Mouse (Mus musculus): ENCODE results near the gene Cideb. TPM values are rescaled to one million over a fixed set of nuclear protein-coding genes. Genes with fewer than 3 reads are reported as not detected.

Cideb gene
- total RNA-seq (2014; rRNA removed) (0.23 and 0.43 TPM in 2 replicates), polyA plus RNA-seq (2015; fragmentation: Nextera tagmentation; extraction: Ambion mirVana) (0.20 and 0.54 TPM in 2 replicates)

- Histone ChIP-seq H3K9ac (no peak within 1 kb of the TSS), H3K4me2 (ENCODE audit: low read depth) (0 out of 2 replicates have a peak within 1 kb of the TSS, but pooled peaks have one; percentile 5)
Observed at GRCm38 (mm10) chr14:55758363-55758784, at the start of gene Cideb. Gene Cideb (minus strand): TSS chr14:55758458.

GRCm38 (mm10) chr14:55795380-55796163 is 37.3 kb upstream of the Cideb start:
- Histone ChIP-seq H3K27ac (ENCODE audit: low read depth, low read length) (no peak overlapping the region), H3K9me3 (ENCODE audit: low read length) (no peaks in the 10 kb centered on the region), H3K4me3 (ENCODE audit: low read depth, low read length) (no peak overlapping the region), H3K4me1 (ENCODE audit: insufficient read depth) (no peaks in the 10 kb centered on the region), H3K9ac (no peak overlapping the region), H3K27me3 (ENCODE audit: insufficient read depth, low read length) (no peaks in the 10 kb centered on the region), H3K4me2 (ENCODE audit: low read depth) (no peak overlapping the region), H3K36me3 (ENCODE audit: insufficient read depth) (no peaks in the 10 kb centered on the region)
- DNase-seq (no peak), ATAC-seq (no peak)
- WGBS = 85% methylated on average over 15 of the region's 15 CpGs
- TF ChIP-seq CTCF (IDR thresholded peaks at IDR 0.05; ENCODE audit: low read depth) = no peak

More at GRCm38 (mm10) chr14:55758363-55758784, at the start of gene Cideb:
- 21% methylated on average over 8 of the region's 8 CpGs for WGBS
- Histone ChIP-seq H3K4me1 (ENCODE audit: insufficient read depth) (no peaks in the 10 kb centered on the region; the same call in 1 of the 2 replicates), H3K27ac (ENCODE audit: low read depth, low read length) (no peak within 1 kb of the TSS), H3K36me3 (ENCODE audit: insufficient read depth) (peaks cover 29% of the 10 kb centered on the region), H3K9me3 (ENCODE audit: low read length) (no peaks in the 10 kb centered on the region), H3K4me3 (ENCODE audit: low read depth, low read length) (no peak within 1 kb of the TSS), H3K27me3 (ENCODE audit: insufficient read depth, low read length) (peaks cover 7% of the 10 kb centered on the region)
- peak; percentile 68 for DNase-seq
- no peak for ATAC-seq
- TF ChIP-seq CTCF (IDR thresholded peaks at IDR 0.05; ENCODE audit: low read depth) = peak; percentile 76

- no peaks in the 10 kb centered on the region for H3K9me3 ChIP-seq (ENCODE audit: low read length)
- 63% methylated on average over 2 of the region's 2 CpGs for WGBS
- no peak overlapping the region for H3K9ac ChIP-seq
- no peak for ATAC-seq
- no peak overlapping the region for H3K4me2 ChIP-seq (ENCODE audit: low read depth)
- H3K27ac ChIP-seq (ENCODE audit: low read depth, low read length) = no peak overlapping the region
- TF ChIP-seq CTCF (IDR thresholded peaks at IDR 0.05; ENCODE audit: low read depth) = no peak
- no peak for DNase-seq
- H3K36me3 ChIP-seq (ENCODE audit: insufficient read depth) = no peaks in the 10 kb centered on the region
- H3K4me1 ChIP-seq (ENCODE audit: insufficient read depth) = no peaks in the 10 kb centered on the region
- peaks cover 9% of the 10 kb centered on the region for H3K27me3 ChIP-seq (ENCODE audit: insufficient read depth, low read length)
- H3K4me3 ChIP-seq (ENCODE audit: low read depth, low read length) = no peak overlapping the region
Observed at GRCm38 (mm10) chr14:55793946-55794345, 35.7 kb upstream of the Cideb start.

GRCm38 (mm10) chr14:55793461-55793860 is 35.2 kb upstream of the Cideb start:
- TF ChIP-seq CTCF (IDR thresholded peaks at IDR 0.05; ENCODE audit: low read depth) = no peak
- Histone ChIP-seq H3K4me1 (ENCODE audit: insufficient read depth) (no peaks in the 10 kb centered on the region), H3K9me3 (ENCODE audit: low read length) (no peaks in the 10 kb centered on the region), H3K9ac (no peak overlapping the region), H3K27me3 (ENCODE audit: insufficient read depth, low read length) (peaks cover 13% of the 10 kb centered on the region), H3K4me2 (ENCODE audit: low read depth) (no peak overlapping the region), H3K4me3 (ENCODE audit: low read depth, low read length) (no peak overlapping the region), H3K36me3 (ENCODE audit: insufficient read depth) (no peaks in the 10 kb centered on the region), H3K27ac (ENCODE audit: low read depth, low read length) (no peak overlapping the region)
- 60% methylated on average over 2 of the region's 2 CpGs for whole genome bisulfite sequencing
- no peak for DNase-seq
- ATAC-seq = no peak

- H3K27ac ChIP-seq (ENCODE audit: low read depth, low read length) = no peak within 1 kb of the TSS
- peaks cover 59% of the 10 kb centered on the region for H3K27me3 ChIP-seq (ENCODE audit: insufficient read depth, low read length)
- no peak for DNase-seq
- no peak for ATAC-seq
- peaks cover 5% of the 10 kb centered on the region; the same call in 1 of the 2 replicates for H3K4me1 ChIP-seq (ENCODE audit: insufficient read depth)
- H3K9me3 ChIP-seq (ENCODE audit: low read length) = no peaks in the 10 kb centered on the region
- WGBS = 8% methylated on average over 40 of the region's 40 CpGs
- peak within 1 kb of the TSS; percentile 31; the same call in 1 of the 2 replicates for H3K4me2 ChIP-seq (ENCODE audit: low read depth)
- no peaks in the 10 kb centered on the region for H3K36me3 ChIP-seq (ENCODE audit: insufficient read depth)
- peak within 1 kb of the TSS; percentile 16; the same call in 1 of the 2 replicates for H3K4me3 ChIP-seq (ENCODE audit: low read depth, low read length)
- H3K9ac ChIP-seq = no peak within 1 kb of the TSS
- no peak for TF ChIP-seq CTCF (IDR thresholded peaks at IDR 0.05; ENCODE audit: low read depth)
Observed at GRCm38 (mm10) chr14:55788256-55789050, 30.2 kb upstream of the Cideb start, which contains the start of gene Ripk3. Gene Ripk3 (minus strand): TSS chr14:55788865.

- TF ChIP-seq CTCF (IDR thresholded peaks at IDR 0.05; ENCODE audit: low read depth) = no peak
- ATAC-seq (no peak), DNase-seq (no peak)
- H3K27ac ChIP-seq (ENCODE audit: low read depth, low read length) = no peak overlapping the region
- 50% methylated on average over 11 of the region's 11 CpGs for WGBS
- no peak overlapping the region for H3K4me2 ChIP-seq (ENCODE audit: low read depth)
- peaks cover 7% of the 10 kb centered on the region; the same call in 1 of the 2 replicates for H3K4me1 ChIP-seq (ENCODE audit: insufficient read depth)
- no peaks in the 10 kb centered on the region for H3K36me3 ChIP-seq (ENCODE audit: insufficient read depth)
- no peak overlapping the region for H3K4me3 ChIP-seq (ENCODE audit: low read depth, low read length)
- H3K9ac ChIP-seq = no peak overlapping the region
- peaks cover 66% of the 10 kb centered on the region for H3K27me3 ChIP-seq (ENCODE audit: insufficient read depth, low read length)
- no peaks in the 10 kb centered on the region for H3K9me3 ChIP-seq (ENCODE audit: low read length)
Observed at GRCm38 (mm10) chr14:55787731-55788130, 29.5 kb upstream of the Cideb start.
